Mouse (Mus musculus) liver (tissue): ENCODE measurements around the gene Alkbh6.
A peak's percentile ranks its signal among the peaks of the same experiment; 100 is the strongest.

Experiments
- DNase-seq: peaks from one replicate; pipeline ENCODE4 v3.0.0-alpha.2; 2020; ENCODE audit warnings: mixed read lengths

The Alkbh6 gene

DNA sequence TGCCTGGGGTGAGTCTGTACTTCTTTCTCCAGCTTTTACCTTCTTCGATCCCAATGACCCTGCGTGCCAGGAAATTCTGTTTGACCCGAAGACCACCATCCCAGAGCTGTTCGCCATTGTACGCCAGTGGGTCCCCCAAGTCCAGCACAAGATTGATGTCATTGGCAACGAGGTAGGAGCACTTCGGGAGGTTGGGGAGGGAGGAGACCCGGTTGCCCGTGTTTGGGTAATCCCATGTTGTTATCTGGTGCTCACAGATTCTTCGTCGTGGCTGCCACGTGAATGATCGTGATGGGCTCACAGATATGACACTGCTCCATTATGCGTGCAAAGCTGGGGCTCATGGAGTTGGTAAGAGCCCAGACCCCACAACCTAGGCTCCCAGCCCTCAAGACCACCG, 11.7 kb upstream of the Alkbh6 start:
- DNase-seq: no peak

DNA sequence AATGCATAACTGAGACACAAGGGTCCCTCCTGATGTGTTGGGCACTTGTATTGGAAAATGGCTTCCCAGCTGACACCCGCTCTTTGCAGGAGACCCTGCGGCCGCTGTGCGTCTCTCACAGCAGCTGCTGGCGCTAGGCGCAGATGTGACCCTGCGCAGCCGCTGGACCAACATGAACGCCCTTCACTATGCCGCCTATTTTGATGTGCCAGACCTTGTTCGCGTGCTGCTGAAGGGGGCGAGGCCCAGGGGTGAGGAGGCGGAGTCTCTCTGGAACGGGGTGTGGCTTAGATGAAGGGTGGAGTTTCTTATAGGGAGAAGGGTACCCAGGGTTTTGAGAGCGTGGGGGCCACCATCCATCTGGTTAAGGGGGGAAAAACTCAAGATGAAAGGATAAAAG, 11.3 kb upstream of the Alkbh6 start:
- no peak for DNase-seq

DNA sequence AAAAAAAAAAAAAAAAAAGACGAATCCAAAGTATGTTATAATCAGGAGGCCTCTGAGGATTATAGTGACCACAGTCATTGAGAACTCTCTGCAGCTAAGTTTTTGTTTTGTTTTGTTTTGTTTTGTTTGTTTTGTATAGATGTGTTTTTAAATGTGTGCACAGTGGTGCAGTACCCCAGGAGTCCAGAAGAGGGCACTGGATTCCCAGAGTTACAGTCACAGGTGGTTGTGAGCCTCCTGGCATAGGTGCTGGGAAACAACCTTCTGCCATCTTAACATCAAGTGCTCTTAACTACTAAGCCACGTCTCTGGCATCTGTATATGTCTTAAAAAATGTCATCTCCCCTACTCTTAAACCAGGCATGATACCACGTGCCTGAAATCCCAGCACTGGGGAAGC, 7.6 kb upstream of the Alkbh6 start:
- DNase-seq: peak; percentile 53

DNA sequence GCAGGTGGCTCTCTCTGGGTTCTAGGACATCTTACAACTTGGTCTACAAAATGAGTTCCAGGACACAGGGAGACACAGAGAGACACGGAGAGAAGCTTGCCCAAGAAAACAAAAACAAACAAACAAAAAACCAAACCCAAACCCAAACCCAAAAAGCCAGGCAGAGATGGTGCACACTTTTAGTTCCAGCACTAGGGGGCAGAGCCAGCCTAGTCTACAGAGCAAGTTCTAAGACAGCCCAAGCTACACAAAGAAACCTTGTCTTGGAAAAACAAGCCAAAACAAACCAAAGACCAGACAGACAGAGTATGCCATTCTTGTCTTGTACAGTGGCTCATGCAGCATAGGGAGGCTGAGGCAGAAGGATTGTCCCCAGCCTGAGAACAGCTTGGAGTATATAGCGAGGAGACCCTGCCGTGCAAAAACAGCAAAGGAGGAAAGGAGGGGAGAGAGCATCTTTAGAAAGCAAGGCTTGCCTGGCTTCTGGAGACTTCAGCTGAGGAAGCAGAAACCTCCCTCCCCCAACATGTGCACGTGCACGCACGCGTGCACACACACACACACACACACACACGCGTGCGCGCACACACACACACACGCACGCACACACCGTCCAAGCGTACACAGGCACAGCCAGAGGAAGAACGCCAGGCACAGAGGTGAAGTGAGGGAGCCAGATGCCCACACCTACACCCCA, 2.3 kb upstream of the Alkbh6 start:
- no peak for DNase-seq

DNA sequence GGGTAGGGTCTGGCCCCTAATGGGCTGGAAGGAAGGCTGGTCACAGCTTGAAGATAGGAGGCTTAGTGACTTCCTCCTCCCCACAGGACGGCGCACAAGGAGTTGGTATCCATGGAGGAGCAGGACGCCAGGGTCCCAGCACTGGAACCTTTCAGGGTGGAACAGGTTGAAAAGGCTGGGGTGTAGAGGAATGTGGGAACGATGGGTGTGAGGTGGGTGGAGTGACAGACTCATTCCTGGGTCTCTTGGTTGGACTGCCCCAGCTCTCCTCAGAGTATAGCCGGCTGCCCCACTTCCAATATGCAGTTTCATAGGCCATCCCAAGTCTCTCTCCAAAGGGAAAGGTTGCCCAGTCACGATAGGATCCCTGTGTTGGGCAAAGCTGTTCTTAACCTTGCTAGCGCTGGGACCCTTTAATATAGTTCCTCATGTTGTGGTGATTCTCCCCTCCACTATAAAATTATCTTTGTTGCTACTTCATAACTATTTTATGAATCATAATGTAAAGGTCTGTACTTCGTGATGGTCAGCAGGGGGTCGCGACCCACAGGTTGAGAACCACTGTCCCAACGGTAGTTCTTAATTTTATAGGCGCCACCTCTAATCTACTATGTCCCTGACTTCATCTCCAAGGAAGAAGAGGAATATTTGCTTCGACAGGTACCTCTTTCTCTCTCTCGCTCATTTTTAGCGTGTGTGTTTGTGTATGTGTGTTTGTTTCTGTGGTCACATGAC, 1.0 kb downstream of the Alkbh6 start:
- no peak for DNase-seq

DNA sequence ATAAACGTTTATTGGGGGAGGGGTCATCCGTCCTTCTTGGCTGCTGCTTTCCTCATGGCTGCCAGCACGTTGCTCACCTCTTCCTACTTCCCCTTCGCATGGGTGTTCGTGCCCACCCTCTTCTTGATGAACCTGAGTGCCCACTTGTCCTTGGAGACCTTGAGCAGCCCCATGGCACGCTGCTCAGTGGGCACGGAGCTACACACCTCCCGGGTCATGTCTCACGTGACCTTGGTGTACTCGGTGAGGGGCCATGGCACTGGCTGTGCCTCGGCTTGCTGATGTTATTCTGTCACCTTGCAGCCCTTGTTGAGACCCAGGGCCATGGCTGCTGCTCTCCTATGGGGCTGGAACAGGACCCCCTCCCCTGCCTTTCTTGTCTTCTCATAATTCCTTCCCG, 1.6 kb downstream of the Alkbh6 start:
- no peak for DNase-seq

DNA sequence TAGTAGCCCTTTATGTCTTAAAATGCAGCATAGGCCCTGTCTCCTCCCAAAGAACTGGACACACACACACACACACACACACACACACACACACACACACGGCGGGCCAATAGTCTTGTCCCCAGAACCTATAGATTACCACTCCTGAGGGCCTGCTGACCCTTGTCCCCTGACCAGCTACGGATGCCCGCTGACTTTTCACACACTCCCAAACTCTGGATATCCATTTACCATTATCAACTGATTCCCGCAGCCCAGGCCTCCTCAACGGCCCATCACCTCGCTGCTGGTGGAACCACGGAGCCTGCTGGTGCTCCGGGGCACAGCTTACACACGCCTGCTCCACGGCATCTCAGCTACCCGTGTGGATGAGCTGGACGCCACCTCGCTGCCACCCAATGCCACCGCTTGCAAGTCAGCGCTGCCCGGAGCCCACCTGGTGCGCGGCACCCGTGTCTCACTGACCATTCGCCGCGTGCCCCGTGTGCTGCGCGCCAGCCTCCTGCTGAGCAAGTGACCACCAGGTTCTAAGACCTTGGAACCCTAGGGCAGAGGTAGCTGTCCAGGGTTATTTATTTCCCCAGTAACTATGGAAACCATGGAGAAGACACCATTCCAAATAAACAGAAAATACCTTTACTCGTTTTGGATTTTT, 5.3 kb downstream of the Alkbh6 start:
- DNase-seq: no peak

DNA sequence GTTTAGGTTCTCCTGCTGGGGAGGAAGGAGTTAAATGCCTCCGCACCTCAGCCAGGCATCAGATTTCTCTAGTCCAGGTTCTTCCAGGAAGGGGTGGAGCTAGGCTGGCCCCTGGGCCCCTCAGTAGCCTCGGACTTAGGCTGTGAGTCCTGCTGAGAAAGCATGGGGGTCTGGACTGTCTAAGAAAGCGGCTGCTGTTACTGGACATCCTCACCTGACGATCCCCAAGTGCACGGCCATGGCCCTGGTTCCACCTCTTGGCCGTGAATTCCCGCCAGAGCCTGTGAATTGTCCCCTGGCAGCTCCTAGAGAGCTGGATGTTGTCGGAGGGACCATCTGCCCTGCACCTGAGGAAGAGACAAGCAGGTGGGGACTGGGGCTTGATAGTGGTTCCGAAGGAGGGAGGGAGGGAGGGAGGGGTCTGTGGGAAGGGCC, 6.2 kb downstream of the Alkbh6 start, which contains the start of gene Syne4:
TSS of gene Syne4 (plus strand) at position 87 of the 435 bp plus-strand sequence.
- peak; percentile 19 for DNase-seq

DNA sequence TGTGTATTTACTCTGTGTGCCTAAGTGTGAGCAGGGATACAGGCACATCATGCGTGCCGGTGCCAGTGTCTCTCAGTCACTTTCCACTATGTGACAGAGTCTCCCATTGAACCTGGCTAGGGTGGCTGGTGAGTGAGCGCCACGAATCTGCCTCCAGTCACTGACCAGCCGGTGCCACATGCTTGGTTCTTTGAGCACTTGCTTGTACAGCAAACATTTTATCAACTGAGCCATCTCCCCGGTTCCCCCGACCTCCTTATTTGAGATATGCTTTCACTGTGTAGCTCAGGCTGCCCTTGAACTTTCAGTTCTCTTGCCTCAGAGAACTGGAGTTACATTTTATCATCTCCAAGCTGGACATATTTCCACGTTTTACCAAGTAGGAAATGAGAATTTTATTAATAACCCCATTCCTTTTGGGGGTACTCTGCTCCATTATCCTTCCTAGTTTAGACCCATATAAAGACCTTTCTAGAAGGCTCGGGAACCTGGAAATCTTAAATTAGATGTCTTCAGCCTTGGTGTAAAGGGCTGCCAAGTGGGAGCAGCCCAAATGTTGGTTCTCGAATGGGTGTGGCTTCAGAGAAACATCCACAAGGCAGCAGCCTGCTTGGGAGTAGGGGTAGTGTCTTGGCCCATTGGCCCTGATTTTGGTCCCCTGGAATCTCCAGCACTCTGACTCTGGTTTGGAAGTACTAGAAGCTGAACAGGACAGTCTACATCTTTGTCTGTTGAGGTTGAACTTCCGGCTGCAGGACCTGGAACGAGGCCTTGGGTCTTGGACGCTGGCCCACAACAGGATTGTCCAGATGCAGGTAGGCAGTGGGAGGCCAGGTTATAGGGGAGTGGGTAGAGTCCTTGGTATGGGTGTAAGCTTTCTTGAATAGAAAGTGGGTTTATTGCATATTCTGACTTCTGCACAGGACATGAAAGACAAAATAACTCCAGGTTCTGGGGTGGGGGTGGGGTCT, 7.3 kb downstream of the Alkbh6 start:
- DNase-seq: no peak

DNA sequence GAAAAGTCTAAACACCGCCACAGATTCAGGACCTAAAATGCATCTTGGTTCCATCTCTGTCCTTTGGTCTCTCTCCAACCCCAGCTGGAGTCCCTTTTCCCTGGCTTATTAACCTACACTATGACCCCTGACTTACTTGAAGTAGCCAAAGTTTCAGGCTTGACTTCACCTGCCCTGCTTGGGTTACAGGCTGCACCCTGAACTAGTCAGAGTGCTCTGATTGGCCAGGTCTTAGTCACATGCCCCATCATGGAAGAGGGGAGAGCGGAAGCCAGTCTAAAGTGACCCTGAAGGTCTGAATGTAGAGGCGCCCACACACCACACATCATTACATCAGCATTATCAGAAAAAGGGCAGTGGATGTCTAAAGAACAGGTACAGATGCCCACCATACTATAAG, 9.6 kb downstream of the Alkbh6 start:
- DNase-seq: no peak

DNA sequence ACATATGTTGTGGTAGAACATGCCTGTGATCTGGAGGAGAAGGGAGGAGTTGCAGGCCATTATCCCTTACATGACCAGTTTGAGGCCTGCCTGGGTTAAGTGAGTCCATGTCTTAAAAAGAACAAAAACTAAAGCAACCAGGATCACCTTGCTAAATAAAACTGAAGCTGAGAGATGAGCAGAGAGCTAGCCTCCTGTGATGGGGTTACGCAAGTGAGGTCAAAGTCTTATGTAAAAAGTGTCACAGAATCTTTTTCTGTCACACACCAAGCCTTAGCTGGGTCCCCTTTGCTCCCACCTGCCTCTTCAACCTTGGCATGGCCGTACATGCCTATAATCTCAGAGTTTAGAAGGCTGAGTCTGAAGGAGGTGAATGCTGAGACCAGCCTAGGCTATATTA, 12.4 kb downstream of the Alkbh6 start:
- no peak for DNase-seq

DNA sequence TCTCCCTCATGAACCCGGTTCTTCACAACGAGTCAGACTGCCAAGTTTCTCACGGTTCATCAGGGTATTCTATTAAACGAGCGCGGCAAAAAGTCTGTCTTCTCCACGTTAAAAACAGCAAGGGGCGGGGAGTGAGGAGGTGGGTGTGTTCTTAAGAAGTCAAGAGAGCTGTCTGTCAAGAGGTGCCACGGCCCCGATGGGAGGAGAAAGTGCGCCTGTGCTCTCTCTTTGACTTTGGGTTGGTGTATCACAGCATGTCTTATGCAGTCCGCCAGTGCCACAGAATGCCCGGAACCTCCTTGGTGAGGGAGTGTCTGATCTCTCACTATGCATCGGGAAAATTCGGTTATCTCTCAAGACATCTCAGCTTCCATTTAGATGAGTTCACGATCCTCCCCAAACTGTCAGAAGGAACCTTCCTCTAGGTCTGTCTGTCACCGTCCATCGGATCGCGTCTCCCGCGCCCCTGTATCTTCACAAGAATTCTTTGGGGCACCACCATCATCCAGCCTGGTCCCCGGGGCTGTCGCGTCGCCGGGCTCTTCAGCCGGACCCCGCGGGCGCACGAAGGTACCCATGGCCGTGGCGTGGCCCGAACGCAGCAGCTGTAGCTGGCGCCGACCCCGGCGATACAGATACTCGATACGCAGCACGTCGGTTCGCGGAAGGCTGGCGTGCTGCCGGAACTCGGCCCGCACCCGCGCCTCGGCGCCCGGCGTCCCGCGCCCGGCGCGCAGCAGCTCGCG, 13.2 kb downstream of the Alkbh6 start, which contains the start of gene E130208F15Rik:
TSS of gene E130208F15Rik (plus strand) at position 202 of the 746 bp plus-strand sequence.
- DNase-seq: peak; percentile 83

DNA sequence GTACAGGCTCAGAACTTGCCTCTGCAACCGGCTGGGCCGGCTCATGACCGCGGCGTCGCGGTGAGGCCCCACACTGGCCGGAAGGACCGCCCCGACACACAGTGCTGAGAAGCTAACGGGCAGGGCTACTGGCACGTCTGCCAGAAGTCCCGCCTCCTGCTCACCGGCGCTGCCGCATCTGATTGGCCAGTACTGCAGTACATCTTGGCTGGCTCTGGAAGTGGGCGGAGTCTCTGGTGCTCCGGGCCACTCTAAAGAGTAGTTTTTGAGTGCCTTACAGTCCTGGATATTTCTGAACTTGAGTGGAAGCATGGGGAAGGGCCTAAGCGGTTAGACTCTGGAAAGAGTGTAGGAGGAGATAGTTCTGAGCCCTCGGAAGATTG, 13.8 kb downstream of the Alkbh6 start:
- peak; percentile 98 for DNase-seq

DNA sequence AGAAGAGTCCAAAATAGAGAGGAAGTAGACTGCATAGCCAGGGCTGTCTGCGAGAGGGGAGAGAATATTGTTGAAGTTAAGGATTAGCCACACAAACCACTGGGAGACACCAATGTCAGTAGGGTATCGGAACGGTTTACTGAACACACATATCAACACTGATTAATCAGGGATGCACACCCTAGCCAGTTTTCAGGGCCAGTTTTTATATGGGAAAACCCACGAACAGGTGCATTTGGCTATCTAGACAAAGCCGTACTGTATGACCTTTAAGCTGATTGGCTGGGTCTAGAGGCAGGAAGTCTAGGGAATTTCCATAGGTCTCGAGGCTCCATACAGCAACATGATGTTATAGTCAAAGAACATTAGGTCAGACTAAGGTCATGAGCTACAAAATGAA, 14.3 kb downstream of the Alkbh6 start:
- DNase-seq: no peak

DNA sequence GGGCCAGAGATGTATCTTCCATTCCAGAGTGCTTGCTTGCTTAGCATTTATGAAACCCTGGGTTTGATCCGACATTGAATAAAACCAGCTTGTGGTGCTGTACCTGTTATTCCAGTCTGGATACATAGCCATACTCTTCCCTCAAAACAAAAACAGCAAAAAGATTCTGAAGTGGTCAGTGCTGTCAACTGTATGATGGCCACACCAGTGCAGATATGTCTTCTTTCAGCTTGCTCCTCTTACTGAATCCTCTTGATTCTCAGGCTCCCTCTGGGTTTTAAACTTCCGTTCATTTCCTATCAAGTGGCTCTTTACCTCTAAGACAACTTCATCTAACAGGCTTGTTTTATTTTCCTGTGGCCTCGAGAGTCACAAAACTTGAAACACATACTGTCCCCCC, 15.3 kb downstream of the Alkbh6 start, which contains the start of gene Sdhaf1:
TSS of gene Sdhaf1 (minus strand) at position 101 of the 400 bp plus-strand sequence.
- no peak for DNase-seq

DNA sequence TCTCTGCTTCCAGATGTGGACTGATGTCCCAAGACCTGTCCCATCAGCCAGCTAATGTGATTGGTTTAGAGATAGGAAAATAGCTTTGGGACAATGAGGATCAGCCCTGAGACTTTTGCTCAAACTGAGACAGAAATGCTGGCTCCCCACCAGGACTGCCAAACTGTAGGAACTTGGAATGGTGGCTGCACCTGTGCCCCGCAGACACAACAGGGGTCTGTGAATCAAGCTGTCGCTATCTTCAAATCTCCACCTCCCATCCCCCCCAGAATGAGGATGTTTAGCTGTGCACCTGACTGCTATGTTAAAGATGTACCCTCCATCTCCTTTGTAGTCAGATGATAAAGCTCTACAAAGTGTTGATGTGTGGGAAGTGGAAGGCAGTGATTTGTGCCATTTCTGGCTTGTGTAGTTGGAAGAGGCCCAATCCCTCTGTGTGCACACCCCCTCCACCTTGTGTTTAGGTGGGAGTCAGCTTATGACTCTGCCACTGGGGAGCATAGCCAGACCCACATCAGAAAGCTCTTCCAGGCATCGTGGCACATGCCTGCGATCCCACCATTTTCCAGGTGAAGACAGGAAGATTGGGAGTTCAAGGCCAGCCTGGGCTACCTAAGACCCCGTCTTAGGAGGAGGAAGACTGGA, 15.9 kb downstream of the Alkbh6 start:
- DNase-seq: no peak

DNA sequence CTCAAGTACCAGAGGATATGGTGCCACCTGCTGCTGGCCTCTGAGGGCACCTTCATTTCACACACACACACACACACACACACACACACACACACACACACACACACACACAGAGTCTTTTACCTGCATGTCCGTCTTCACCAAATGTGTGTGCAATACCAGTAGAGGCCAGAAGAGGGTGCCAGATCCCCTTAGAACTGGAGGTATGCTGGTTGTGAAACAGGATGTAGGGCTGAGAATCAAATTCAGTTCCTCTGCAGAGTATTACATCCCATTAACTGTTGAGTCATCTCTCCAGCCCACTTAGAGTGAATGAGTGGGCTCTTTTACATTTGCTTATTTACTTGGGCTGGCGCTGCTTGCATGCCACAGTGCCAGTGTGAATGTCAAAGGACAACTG, 16.8 kb downstream of the Alkbh6 start:
- DNase-seq: peak; percentile 60

DNA sequence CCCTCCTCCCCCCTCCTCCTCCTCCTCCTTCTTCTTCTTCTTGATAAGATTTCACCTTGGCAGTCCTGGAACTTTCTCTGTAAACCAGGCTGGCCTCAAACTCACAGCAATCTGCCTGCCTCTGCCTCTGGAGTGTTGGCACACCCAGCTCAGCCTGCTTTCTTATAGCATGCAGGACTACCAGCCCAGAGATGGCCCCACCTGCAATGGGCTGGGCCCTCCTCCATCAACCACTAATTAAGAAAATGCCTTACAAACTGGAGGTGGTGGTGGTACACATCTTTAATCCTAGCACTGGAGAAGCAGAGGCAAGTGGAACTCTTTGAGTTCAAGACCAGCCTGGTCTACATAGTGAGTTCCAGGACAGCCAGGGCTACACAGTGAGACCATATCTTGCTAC, 17.9 kb downstream of the Alkbh6 start:
- DNase-seq: no peak

DNA sequence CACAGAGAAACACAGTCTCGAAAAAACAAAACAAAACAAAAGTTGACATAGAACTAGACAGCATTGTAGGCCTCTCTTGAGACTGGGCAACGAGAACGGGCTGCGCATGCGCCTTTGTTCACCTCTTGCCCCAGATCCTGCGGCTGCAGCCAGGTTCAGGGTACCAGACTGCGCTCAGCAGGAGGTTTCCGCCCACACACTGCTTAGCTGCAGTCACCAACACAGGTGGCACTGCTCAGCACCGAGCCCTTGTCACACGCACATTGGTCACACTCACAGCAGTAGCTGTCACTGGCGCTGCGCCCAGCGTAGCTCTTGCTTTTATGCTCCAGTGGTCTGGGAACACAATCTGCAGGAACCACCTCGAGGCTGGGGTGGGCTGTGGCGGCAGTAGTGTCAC, 18.6 kb downstream of the Alkbh6 start:
- no peak for DNase-seq

DNA sequence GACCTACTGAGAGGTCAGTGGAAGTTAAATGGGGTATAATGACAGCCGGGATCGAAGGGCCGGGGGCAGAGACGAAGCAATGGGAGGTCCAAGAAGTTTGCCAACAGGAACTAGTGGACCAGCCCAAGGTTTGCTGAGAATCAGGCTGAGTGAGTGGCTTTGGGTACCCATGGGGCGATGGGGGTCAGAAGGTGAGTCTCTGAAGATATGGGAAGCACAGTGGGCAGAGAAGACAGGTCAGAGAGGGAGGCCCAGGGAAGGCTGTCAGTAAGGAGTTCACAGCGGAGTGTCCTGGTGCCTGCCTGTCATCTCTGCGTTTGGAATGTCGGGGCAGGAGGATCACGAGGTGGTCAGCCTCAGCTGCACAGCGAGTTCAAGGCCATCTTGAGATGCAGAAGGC, 19.9 kb downstream of the Alkbh6 start:
- DNase-seq: no peak

DNA sequence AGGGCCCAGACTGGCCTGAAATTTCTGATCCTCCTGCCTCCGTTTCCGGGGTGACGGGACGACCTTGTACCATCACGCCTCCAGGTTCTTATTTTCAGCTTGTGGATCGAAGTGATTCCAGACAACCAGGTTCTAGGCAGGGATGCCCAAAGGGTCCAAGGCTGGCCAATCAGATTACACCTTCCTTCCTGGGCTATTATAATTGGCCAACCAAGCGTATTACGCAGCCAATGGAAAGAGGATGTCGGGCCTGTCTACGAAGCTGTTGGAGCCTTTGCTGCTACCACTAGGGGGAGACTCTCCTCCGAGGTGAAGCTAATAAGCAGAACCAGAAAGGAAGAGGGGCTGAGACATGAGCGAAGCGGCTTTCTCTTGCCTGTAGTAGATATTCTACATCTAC, 23.4 kb downstream of the Alkbh6 start:
- peak; percentile 70 for DNase-seq
